Mouse (Mus musculus) mature B cell (primary cell): Measurements from ENCODE around the gene Aldh3b2.

Experiments used
- in situ Hi-C: fragments of 300-500 bp; cut with MboI; formaldehyde crosslinking; loops from 2 replicates; pipeline ENCODE4 v1.14.3; 2019

The Aldh3b2 gene

GRCm38 (mm10) chr19:3988066-3988465, 15.9 kb downstream of the Aldh3b2 start:
- in situ Hi-C loops = no loop called here

GRCm38 (mm10) chr19:3988750-3989149, 16.6 kb downstream of the Aldh3b2 start:
- in situ Hi-C loops = no loop called here

GRCm38 (mm10) chr19:3990804-3991203, 18.7 kb downstream of the Aldh3b2 start:
- in situ Hi-C loops = no loop called here

GRCm38 (mm10) chr19:3991562-3991961, 19.4 kb downstream of the Aldh3b2 start:
- in situ Hi-C loops = no loop called here

- in situ Hi-C loops = no loop called here
Measured at GRCm38 (mm10) chr19:3991966-3992365, 19.8 kb downstream of the Aldh3b2 start.

GRCm38 (mm10) chr19:3992416-3992815, 20.3 kb downstream of the Aldh3b2 start, which contains the start of gene Tbx10:
Tbx10 (plus strand) TSS chr19:3992752.
- in situ Hi-C loops = no loop called here

GRCm38 (mm10) chr19:3994932-3995331, 22.8 kb downstream of the Aldh3b2 start:
- in situ Hi-C loops = no loop called here

GRCm38 (mm10) chr19:3995505-3995904, 23.4 kb downstream of the Aldh3b2 start:
- in situ Hi-C loops = no loop called here

GRCm38 (mm10) chr19:3996106-3996505, 24.0 kb downstream of the Aldh3b2 start:
- in situ Hi-C loops = no loop called here

- in situ Hi-C loops = no loop called here
Measured at GRCm38 (mm10) chr19:3996747-3997146, 24.6 kb downstream of the Aldh3b2 start.

GRCm38 (mm10) chr19:3997231-3997630, 25.1 kb downstream of the Aldh3b2 start:
- in situ Hi-C loops = no loop called here

- in situ Hi-C loops = no loop called here
Measured at GRCm38 (mm10) chr19:3998335-3998734, 26.2 kb downstream of the Aldh3b2 start.

GRCm38 (mm10) chr19:3999121-3999730, 27.1 kb downstream of the Aldh3b2 start:
- in situ Hi-C loops = no loop called here

GRCm38 (mm10) chr19:4000119-4000900, 28.2 kb downstream of the Aldh3b2 start, which contains the start of the genes Nudt8 and Gm49405:
Nudt8 (plus strand) TSS chr19:4000580.
Gm49405 (plus strand) TSS chr19:4000626.
- in situ Hi-C loops = no loop called here

GRCm38 (mm10) chr19:4000949-4001525, 28.9 kb downstream of the Aldh3b2 start:
- in situ Hi-C loops = no loop called here

GRCm38 (mm10) chr19:4001752-4002151, 29.6 kb downstream of the Aldh3b2 start:
- in situ Hi-C loops = no loop called here

- in situ Hi-C loops = no loop called here
Measured at GRCm38 (mm10) chr19:4003112-4003511, 31.0 kb downstream of the Aldh3b2 start, which contains the start of gene Doc2g. Doc2g (plus strand) TSS chr19:4003313.

GRCm38 (mm10) chr19:4003641-4004040, 31.5 kb downstream of the Aldh3b2 start:
- in situ Hi-C loops = no loop called here

- in situ Hi-C loops = no loop called here
Measured at GRCm38 (mm10) chr19:4004331-4004730, 32.2 kb downstream of the Aldh3b2 start.

GRCm38 (mm10) chr19:4005091-4005490, 33.0 kb downstream of the Aldh3b2 start:
- in situ Hi-C loops = no loop called here

- in situ Hi-C loops = no loop called here
Measured at GRCm38 (mm10) chr19:4005971-4006370, 33.8 kb downstream of the Aldh3b2 start.

- in situ Hi-C loops = no loop called here
Measured at GRCm38 (mm10) chr19:4011086-4011485, 39.0 kb downstream of the Aldh3b2 start.
